Mouse (Mus musculus) olfactory bulb, adult 2 months (tissue): ENCODE results near the gene Cox10.

Experiments
- CTCF ChIP-seq: fragments of 200-500 bp; IDR thresholded peaks from 2 replicates; pipeline ENCODE4 v1.5.1; 2012; ENCODE audit warnings: low read depth, mild to moderate bottlenecking, low read length, moderate library complexity; ENCODE audit not compliant: insufficient read depth
- POLR2A ChIP-seq: fragments of 200-500 bp; IDR thresholded peaks from 2 replicates; pipeline ENCODE4 v1.6.1; 2012; ENCODE audit warnings: mild to moderate bottlenecking, low read depth, low read length, moderate library complexity; ENCODE audit not compliant: insufficient read depth

DNA sequence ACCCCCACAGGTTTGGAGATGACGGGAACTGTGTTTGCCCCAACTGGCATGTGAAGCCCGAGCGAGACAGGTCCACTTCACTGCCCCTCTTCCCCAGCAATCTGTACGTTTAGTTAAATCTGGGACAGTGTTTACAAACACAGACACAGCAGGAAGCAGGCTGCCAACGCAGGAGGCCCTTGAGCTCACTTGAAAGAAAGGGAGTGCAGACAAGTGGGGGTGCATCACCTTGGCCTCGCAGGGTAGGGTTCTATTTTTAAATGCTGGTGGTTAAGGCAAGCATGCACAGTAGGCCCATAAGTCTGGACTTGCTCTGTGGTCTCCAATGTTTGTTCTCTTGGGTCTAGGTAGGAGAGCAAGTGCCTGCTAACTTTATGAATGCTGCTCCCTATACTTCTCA lies 93.8 kb downstream of the Cox10 start:
- TF ChIP-seq POLR2A (no peak), CTCF (no peak)
